Mouse (Mus musculus) embryonic facial prominence, embryonic 12.5 days (tissue): ENCODE measurements around the gene Entpd1. TPM values are rescaled to one million over a fixed set of nuclear protein-coding genes. Genes with fewer than 3 reads are reported as not detected.
A peak's percentile ranks its signal among the peaks of the same experiment; 100 is the strongest.

ENCODE experiments used
- ATAC-seq: fragments of 200-750 bp; cut with Nextera tagmentation; 2 replicates; pipeline ENCODE4 v1.8.0; 2017; ENCODE audit not compliant: insufficient number of reproducible peaks, insufficient read depth, low FRiP score, low TSS enrichment
- H3K27ac ChIP-seq: fragments of 300-500 bp; sonication (generic); 2 replicates; pipeline ENCODE4 v1.5.1; 2016; ENCODE audit warnings: mild to moderate bottlenecking
- H3K27me3 ChIP-seq: fragments of 300-500 bp; sonication (generic); 2 replicates; pipeline ENCODE4 v1.6.1; 2016; ENCODE audit warnings: mild to moderate bottlenecking, moderate library complexity
- H3K36me3 ChIP-seq: fragments of 300-500 bp; sonication (generic); 2 replicates; pipeline ENCODE4 v1.6.1; 2016; ENCODE audit warnings: mild to moderate bottlenecking
- H3K4me1 ChIP-seq: fragments of 300-500 bp; sonication (generic); 2 replicates; pipeline ENCODE4 v1.6.1; 2016
- H3K4me2 ChIP-seq: fragments of 300-500 bp; sonication (generic); replicated peaks from 2 replicates; pipeline ENCODE4 v1.6.1; 2016; ENCODE audit warnings: mild to moderate bottlenecking, moderate library complexity
- H3K4me3 ChIP-seq: fragments of 300-500 bp; sonication (generic); 2 replicates; pipeline ENCODE4 v1.5.1; 2016; ENCODE audit warnings: mild to moderate bottlenecking
- H3K9ac ChIP-seq: fragments of 300-500 bp; sonication (generic); 2 replicates; pipeline ENCODE4 v1.6.1; 2016; ENCODE audit warnings: mild to moderate bottlenecking, moderate library complexity
- H3K9me3 ChIP-seq: fragments of 300-500 bp; sonication (generic); 2 replicates; pipeline ENCODE4 v1.6.1; 2016; ENCODE audit warnings: mild to moderate bottlenecking, moderate library complexity
- WGBS: fragments of 180-500 bp; shearing (Covaris S2); methylation state at CpG from one replicate; pipeline ENCODE4 v1.1.7; 2016; 5-methylcytosine and 5-hydroxymethylcytosine counted together
- polyA plus RNA-seq: library from polyadenylated mRNA; unstranded; fragments of >200 nt; fragmentation: Nextera tagmentation; extraction: Ambion mirVana; gene quantifications from 2 replicates; pipeline ENCODE4 v1.2.1, GENCODE M21; 2016

Entpd1 gene
- polyA plus RNA-seq, 1 experiment from 2014 or later = 7.4 TPM

- ATAC-seq = no peak
- Histone ChIP-seq H3K36me3 (no peaks in the 10 kb centered on the region), H3K4me2 (no peak overlapping the region), H3K9ac (no peak overlapping the region), H3K27ac (no peak overlapping the region), H3K4me1 (peaks cover 3% of the 10 kb centered on the region; the same call in 1 of the 2 replicates), H3K4me3 (no peak overlapping the region), H3K9me3 (no peaks in the 10 kb centered on the region), H3K27me3 (no peaks in the 10 kb centered on the region)
- 60% methylated on average over 10 of the region's 10 CpGs for WGBS
These were observed 121.2 kb downstream of the Entpd1 start for GRCm38 (mm10) chr19:40733409-40733808.

DNA sequence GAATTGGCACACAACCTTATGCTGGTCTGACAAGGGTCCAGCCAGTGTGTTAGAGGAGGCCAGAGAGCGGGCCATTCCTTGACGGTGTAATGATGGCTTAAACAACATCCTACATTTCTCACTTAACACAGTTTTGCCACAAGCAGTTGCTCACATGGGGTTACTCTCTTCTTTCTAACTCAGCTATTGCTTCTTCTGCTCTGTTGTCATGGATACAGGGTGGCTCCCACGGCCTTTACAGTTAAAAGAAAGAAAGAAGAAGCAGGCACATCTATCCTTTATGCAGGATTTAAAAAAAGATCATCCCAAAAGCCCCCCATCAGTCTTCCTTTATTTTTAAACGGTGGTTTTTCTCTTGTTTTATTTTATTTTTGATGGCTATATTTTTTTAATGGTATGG lies 121.7 kb downstream of the Entpd1 start:
- H3K36me3 ChIP-seq = no peaks in the 10 kb centered on the region
- H3K4me2 ChIP-seq = no peak overlapping the region
- 65% methylated on average over 4 of the region's 4 CpGs for WGBS
- H3K9ac ChIP-seq = no peak overlapping the region
- H3K4me1 ChIP-seq = no peaks in the 10 kb centered on the region
- H3K27ac ChIP-seq = no peak overlapping the region
- no peak overlapping the region for H3K4me3 ChIP-seq
- no peaks in the 10 kb centered on the region for H3K9me3 ChIP-seq
- ATAC-seq = no peak
- H3K27me3 ChIP-seq = no peaks in the 10 kb centered on the region

GRCm38 (mm10) chr19:40736680-40737512 lies 124.7 kb downstream of the Entpd1 start:
- no peak overlapping the region for H3K4me3 ChIP-seq
- ATAC-seq = peak; percentile 67; the same call in 1 of the 2 replicates
- H3K4me1 ChIP-seq = no peaks in the 10 kb centered on the region

GRCm38 (mm10) chr19:40737613-40738012 lies 125.4 kb downstream of the Entpd1 start:
- WGBS = 89% methylated on average over 5 of the region's 5 CpGs
- Histone ChIP-seq H3K9ac (0 out of 2 replicates have a peak overlapping the region, but pooled peaks have one; percentile 27), H3K9me3 (no peaks in the 10 kb centered on the region), H3K27me3 (no peaks in the 10 kb centered on the region), H3K4me2 (peak overlapping the region; percentile 40), H3K4me3 (no peak overlapping the region), H3K27ac (no peak overlapping the region), H3K36me3 (no peaks in the 10 kb centered on the region), H3K4me1 (no peaks in the 10 kb centered on the region)
- ATAC-seq = no peak

More at GRCm38 (mm10) chr19:40736680-40737512, 124.7 kb downstream of the Entpd1 start:
- 27% methylated on average over 17 of the region's 17 CpGs for WGBS
- H3K9ac ChIP-seq = 0 out of 2 replicates have a peak overlapping the region, but pooled peaks have one; percentile 27
- H3K4me2 ChIP-seq = peak overlapping the region; percentile 40
- H3K9me3 ChIP-seq = no peaks in the 10 kb centered on the region
- H3K27me3 ChIP-seq = no peaks in the 10 kb centered on the region
- no peak overlapping the region for H3K27ac ChIP-seq
- no peaks in the 10 kb centered on the region for H3K36me3 ChIP-seq

DNA sequence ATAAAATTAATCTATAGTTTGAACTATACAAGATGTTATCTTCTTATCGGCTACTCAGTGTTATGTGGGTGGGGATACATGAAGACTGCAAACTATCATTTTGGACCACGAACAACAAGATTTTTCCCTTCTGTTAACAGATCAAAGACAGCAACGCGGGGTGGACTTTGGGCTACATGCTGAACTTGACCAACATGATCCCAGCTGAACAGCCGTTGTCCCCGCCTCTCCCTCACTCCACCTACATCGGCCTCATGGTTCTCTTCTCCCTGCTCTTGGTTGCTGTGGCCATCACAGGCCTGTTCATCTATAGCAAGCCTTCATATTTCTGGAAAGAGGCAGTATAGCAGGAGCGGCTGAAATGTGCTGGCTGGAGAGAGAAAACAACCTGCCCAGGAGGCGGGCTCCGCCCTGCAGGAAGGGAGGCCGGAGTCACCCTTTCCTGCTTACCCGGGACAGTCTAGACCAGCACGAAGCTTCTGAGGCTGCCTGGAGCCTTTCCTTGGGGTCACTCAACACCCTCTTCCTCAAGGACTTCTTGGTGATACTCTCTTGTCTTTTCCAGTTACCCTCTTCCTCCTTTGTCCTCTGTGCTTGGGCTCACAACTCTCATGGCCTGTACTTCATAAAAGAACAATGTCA lies 126.6 kb downstream of the Entpd1 start:
- Histone ChIP-seq H3K4me1 (no peaks in the 10 kb centered on the region), H3K36me3 (no peaks in the 10 kb centered on the region), H3K9me3 (no peaks in the 10 kb centered on the region), H3K4me2 (no peak overlapping the region), H3K27ac (no peak overlapping the region), H3K9ac (no peak overlapping the region), H3K4me3 (no peak overlapping the region), H3K27me3 (no peaks in the 10 kb centered on the region)
- WGBS = 85% methylated on average over 13 of the region's 13 CpGs
- ATAC-seq = no peak

DNA sequence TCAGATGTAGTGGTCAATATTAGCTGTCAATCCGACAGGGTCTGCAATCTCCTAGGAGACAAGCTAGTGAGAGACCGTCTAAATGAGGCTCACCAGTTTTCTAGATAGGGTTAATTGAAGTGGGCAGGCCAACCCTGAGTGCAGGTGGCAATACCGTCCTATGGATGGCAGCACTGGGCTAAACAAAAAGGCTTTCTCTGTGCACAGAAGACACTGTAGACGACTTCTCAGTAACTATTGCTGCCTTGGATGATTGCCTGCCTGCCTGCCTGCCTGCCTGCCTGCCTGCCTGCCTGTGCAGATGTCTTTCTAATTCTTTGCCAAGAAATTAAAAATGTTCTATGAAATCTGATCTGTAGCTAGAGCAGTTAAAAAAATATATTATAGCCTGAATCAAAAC lies 134.4 kb downstream of the Entpd1 start:
- H3K4me1 ChIP-seq = no peaks in the 10 kb centered on the region
- no peak overlapping the region for H3K4me2 ChIP-seq
- no peaks in the 10 kb centered on the region for H3K36me3 ChIP-seq
- no peak overlapping the region for H3K27ac ChIP-seq
- H3K9me3 ChIP-seq = no peaks in the 10 kb centered on the region
- no peak overlapping the region for H3K9ac ChIP-seq
- no peak overlapping the region for H3K4me3 ChIP-seq
- 48% methylated on average over 4 of the region's 4 CpGs for WGBS
- no peaks in the 10 kb centered on the region for H3K27me3 ChIP-seq
- ATAC-seq = no peak

DNA sequence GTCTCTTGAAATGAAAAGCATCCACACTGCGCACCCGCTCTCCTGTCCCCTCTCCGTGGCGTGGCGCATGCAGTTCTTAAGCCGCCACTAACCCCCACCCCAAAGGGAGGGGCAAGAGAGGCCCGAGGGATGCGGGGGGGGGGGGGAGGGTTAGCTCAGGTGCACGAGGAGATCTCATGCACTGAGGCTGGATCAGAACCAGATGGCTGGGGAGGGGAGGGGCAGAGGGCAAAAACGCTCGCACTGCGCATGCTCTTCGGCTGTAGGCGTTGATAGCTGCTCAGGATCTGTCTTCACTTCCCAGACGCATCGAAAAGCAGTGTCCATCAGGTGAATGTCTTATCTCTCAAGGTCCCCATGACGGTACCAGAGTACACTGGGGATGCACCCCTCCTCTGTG lies 136.4 kb downstream of the Entpd1 start, which contains the start of gene Cc2d2b:
Gene Cc2d2b, plus strand, starts transcription at position 195 of the 400 bp plus-strand sequence.
- Histone ChIP-seq H3K27ac (no peak within 1 kb of the TSS), H3K27me3 (no peaks in the 10 kb centered on the region), H3K4me1 (no peaks in the 10 kb centered on the region), H3K4me3 (no peak within 1 kb of the TSS), H3K4me2 (peak within 1 kb of the TSS; percentile 27), H3K9me3 (no peaks in the 10 kb centered on the region), H3K9ac (no peak within 1 kb of the TSS), H3K36me3 (no peaks in the 10 kb centered on the region)
- 62% methylated on average over 17 of the region's 17 CpGs for WGBS
- ATAC-seq = no peak

DNA sequence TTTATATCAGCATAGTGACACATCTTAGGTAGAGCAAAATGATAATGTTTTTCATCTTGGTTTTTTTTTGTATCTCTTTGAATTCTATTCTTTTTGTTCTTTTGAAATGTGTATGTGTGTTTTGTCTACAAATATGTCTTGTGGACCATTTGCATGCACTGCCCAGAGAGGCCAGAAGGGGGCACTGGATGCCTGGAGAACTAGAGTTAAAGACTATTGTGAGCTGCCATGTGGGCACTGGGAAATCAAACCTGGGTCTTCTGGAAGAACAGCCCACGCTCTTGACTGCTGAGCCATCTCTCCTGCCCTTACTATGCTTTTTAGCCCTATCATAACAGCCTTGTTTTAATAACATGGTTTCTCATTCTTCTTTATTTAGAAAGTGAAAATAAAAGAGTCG lies 142.1 kb downstream of the Entpd1 start:
- Histone ChIP-seq H3K4me1 (no peaks in the 10 kb centered on the region), H3K27ac (no peak overlapping the region), H3K9me3 (no peaks in the 10 kb centered on the region), H3K36me3 (no peaks in the 10 kb centered on the region), H3K4me3 (no peak overlapping the region), H3K27me3 (no peaks in the 10 kb centered on the region), H3K4me2 (no peak overlapping the region), H3K9ac (no peak overlapping the region)
- ATAC-seq = no peak
- WGBS = 70% methylated on average over 2 of the region's 2 CpGs

DNA sequence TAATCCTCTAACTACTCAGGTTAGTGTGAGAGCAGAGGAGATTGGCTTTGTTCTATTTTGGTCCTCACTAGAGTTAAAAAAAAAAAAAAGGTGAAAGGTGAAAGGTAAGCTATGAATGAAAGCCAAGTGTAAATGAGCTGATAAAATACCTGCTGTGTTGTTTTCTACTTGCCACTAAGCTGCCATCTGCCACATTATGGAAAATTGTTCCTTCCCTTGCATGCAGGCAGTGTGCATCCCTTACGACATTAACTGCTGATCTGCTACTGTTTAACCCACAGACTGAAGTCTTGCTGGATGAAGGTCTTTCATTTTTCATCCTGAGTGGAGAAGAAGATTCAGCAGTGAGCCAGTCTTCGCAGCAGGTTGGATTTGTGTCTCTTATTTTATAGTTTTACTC lies 147.9 kb downstream of the Entpd1 start:
- no peaks in the 10 kb centered on the region for H3K36me3 ChIP-seq
- H3K9ac ChIP-seq = no peak overlapping the region
- no peak overlapping the region for H3K4me3 ChIP-seq
- no peaks in the 10 kb centered on the region for H3K9me3 ChIP-seq
- H3K27ac ChIP-seq = no peak overlapping the region
- no peak for ATAC-seq
- H3K27me3 ChIP-seq = no peaks in the 10 kb centered on the region
- WGBS = 76% methylated on average over 2 of the region's 2 CpGs
- H3K4me2 ChIP-seq = no peak overlapping the region
- 0 out of 2 replicates have a peak, but pooled peaks cover 8% of the 10 kb centered on the region for H3K4me1 ChIP-seq

GRCm38 (mm10) chr19:40762023-40762759 lies 150.0 kb downstream of the Entpd1 start:
- 0 out of 2 replicates have a peak, but pooled peaks cover 8% of the 10 kb centered on the region for H3K4me1 ChIP-seq
- no peaks in the 10 kb centered on the region for H3K27me3 ChIP-seq
- H3K4me3 ChIP-seq = peak overlapping the region; percentile 24
- no peaks in the 10 kb centered on the region for H3K36me3 ChIP-seq
- H3K9me3 ChIP-seq = no peaks in the 10 kb centered on the region
- ATAC-seq = no peak
- WGBS = 32% methylated on average over 22 of the region's 22 CpGs
- H3K4me2 ChIP-seq = peak overlapping the region; percentile 48
- peak overlapping the region; percentile 20 for H3K9ac ChIP-seq
- H3K27ac ChIP-seq = no peak overlapping the region

- ATAC-seq = no peak
These were observed 155.0 kb downstream of the Entpd1 start for GRCm38 (mm10) chr19:40767189-40767588.

More at GRCm38 (mm10) chr19:40767189-40767588, 155.0 kb downstream of the Entpd1 start:
- no peaks in the 10 kb centered on the region for H3K36me3 ChIP-seq
- H3K4me1 ChIP-seq = no peaks in the 10 kb centered on the region
- H3K4me2 ChIP-seq = no peak overlapping the region
- H3K27me3 ChIP-seq = no peaks in the 10 kb centered on the region
- no peak overlapping the region for H3K4me3 ChIP-seq
- no peak overlapping the region for H3K27ac ChIP-seq
- no peaks in the 10 kb centered on the region for H3K9me3 ChIP-seq
- 75% methylated on average over 2 of the region's 2 CpGs for WGBS
- H3K9ac ChIP-seq = no peak overlapping the region
